21 mouse cellular contexts compared by ENCODE assay signal in the genomic region with DNA sequence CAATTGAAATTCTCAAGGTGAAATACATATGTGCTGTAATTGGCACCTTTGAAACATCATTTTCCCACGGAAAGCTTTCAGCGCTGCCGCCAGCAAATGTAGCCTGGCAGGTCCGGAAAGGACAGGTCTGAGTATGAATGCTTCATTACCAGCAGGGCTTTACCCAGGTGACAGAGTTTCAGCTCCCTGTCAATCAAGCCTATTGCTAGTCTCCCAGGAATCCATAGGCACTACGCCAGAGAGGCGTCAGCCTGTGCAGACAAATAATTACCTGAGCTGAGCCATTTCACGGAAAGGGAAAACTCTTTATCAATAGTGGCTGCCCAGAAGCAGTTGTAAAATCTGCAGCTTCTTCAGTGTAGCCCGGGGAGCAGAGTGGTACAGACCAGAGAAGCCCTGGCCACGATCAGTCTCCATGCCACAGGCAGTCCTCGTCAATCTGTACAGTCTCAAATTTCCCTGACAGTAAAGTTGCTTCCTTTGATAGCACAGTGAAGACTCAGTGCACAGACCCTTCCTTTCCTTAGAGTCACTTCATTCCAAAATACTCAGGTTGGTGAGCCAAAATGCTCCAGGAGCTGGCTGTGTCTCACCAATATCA.
DNase-seq lines count a peak whose midpoint lies in the region; ATAC-seq and TF ChIP-seq lines count a peak whose summit lies in the region.
"Had no signal": no experiment of that assay in that cellular context is flagged by ENCODE, and none has a peak within 500 bp of the region (broad histone marks: within the 10 kb centered on the region; RNA-seq: fewer than 3 reads in every experiment).

No protein-coding gene starts in this region.

- H3K9ac ChIP-seq in forebrain, embryonic 12.5 days, result no peak overlapping the region
- H3K9ac ChIP-seq in forebrain, embryonic 13.5 days, result no peak overlapping the region
- H3K9ac ChIP-seq in midbrain, embryonic 12.5 days (replicated peaks), result no peak overlapping the region
- H3K9ac ChIP-seq in midbrain, embryonic 11.5 days (ENCODE audit: low read length), result no peak overlapping the region
- H3K9ac ChIP-seq in hindbrain, embryonic 14.5 days, result no peak overlapping the region
- H3K9ac ChIP-seq in midbrain, postnatal 0 days (replicated peaks; ENCODE audit: low read length, poor library complexity, severe bottlenecking), result no peak overlapping the region
- H3K9ac ChIP-seq: embryonic facial prominence, embryonic 15.5 days; heart, embryonic 12.5 days; neural tube, embryonic 13.5 days had no signal

- peak overlapping the region; percentile 16; the same call in 1 of the 2 replicates for H3K27ac ChIP-seq in forebrain, embryonic 12.5 days
- no peak overlapping the region for H3K27ac ChIP-seq in forebrain, embryonic 13.5 days
- H3K27ac ChIP-seq in midbrain, embryonic 12.5 days (replicated peaks), result peak overlapping the region; percentile 49; the same call in 1 of the 2 replicates
- H3K27ac ChIP-seq in midbrain, embryonic 11.5 days (ENCODE audit: low read depth, low read length), result no peak overlapping the region
- peak overlapping the region; percentile 28; the same call in 1 of the 2 replicates for H3K27ac ChIP-seq in hindbrain, embryonic 14.5 days
- H3K27ac ChIP-seq in midbrain, postnatal 0 days (ENCODE audit: low read depth, low read length), result no peak overlapping the region
- H3K27ac ChIP-seq: embryonic facial prominence, embryonic 15.5 days; neural tube, embryonic 13.5 days; stomach, postnatal 0 days had no signal

- H3K9me3 ChIP-seq in forebrain, embryonic 12.5 days, result no peaks in the 10 kb centered on the region
- H3K9me3 ChIP-seq in forebrain, embryonic 13.5 days (replicated peaks), result no peaks in the 10 kb centered on the region
- no peaks in the 10 kb centered on the region for H3K9me3 ChIP-seq in midbrain, embryonic 12.5 days
- no peaks in the 10 kb centered on the region for H3K9me3 ChIP-seq in midbrain, embryonic 11.5 days (ENCODE audit: control insufficient read depth, low read length)
- no peaks in the 10 kb centered on the region for H3K9me3 ChIP-seq in hindbrain, embryonic 14.5 days (ENCODE audit: control insufficient read depth, low read length)
- H3K9me3 ChIP-seq in midbrain, postnatal 0 days (ENCODE audit: low read length), result no peaks in the 10 kb centered on the region
- H3K9me3 ChIP-seq: embryonic facial prominence, embryonic 15.5 days; heart, embryonic 12.5 days; neural tube, embryonic 13.5 days had no signal

- H3K4me1 ChIP-seq in forebrain, embryonic 12.5 days, result peaks cover 32% of the 10 kb centered on the region
- H3K4me1 ChIP-seq in forebrain, embryonic 13.5 days, result peaks cover 29% of the 10 kb centered on the region
- H3K4me1 ChIP-seq in midbrain, embryonic 12.5 days, result peaks cover 23% of the 10 kb centered on the region
- peaks cover 13% of the 10 kb centered on the region for H3K4me1 ChIP-seq in midbrain, embryonic 11.5 days (ENCODE audit: control insufficient read depth, insufficient read depth, low read length)
- peaks cover 16% of the 10 kb centered on the region for H3K4me1 ChIP-seq in hindbrain, embryonic 14.5 days (replicated peaks; ENCODE audit: control insufficient read depth, insufficient read depth, low read length)
- H3K4me1 ChIP-seq in midbrain, postnatal 0 days (ENCODE audit: insufficient read depth, low read length), result no peaks in the 10 kb centered on the region
- H3K4me1 ChIP-seq: embryonic facial prominence, embryonic 15.5 days; heart, embryonic 12.5 days had no signal

- ATAC-seq in forebrain, embryonic 12.5 days (ENCODE audit: low FRiP score), result peak; percentile 59
- ATAC-seq in forebrain, embryonic 13.5 days, result no peak; the same call in 1 of the 2 replicates
- peak; percentile 32; the same call in 1 of the 2 replicates for ATAC-seq in midbrain, embryonic 12.5 days (ENCODE audit: low FRiP score, low read depth)
- ATAC-seq in midbrain, embryonic 11.5 days (ENCODE audit: low FRiP score), result no peak
- peak; percentile 58; the same call in 1 of the 2 replicates for ATAC-seq in hindbrain, embryonic 14.5 days (ENCODE audit: low FRiP score)
- peak; percentile 49; the same call in 1 of the 2 replicates for ATAC-seq in midbrain, postnatal 0 days (ENCODE audit: low FRiP score)
- ATAC-seq: inflammation-experienced regulatory T-cells, adult 6 months had no signal

- no peak for TF ChIP-seq CTCF in midbrain, postnatal 0 days (IDR thresholded peaks at IDR 0.05)

- H3K4me3 ChIP-seq in forebrain, embryonic 12.5 days (replicated peaks), result no peak overlapping the region
- H3K4me3 ChIP-seq in forebrain, embryonic 13.5 days, result no peak overlapping the region
- H3K4me3 ChIP-seq in midbrain, embryonic 12.5 days, result no peak overlapping the region
- no peak overlapping the region for H3K4me3 ChIP-seq in midbrain, embryonic 11.5 days (ENCODE audit: low read depth, low read length)
- no peak overlapping the region for H3K4me3 ChIP-seq in hindbrain, embryonic 14.5 days (replicated peaks; ENCODE audit: low read length)
- no peak overlapping the region for H3K4me3 ChIP-seq in midbrain, postnatal 0 days (ENCODE audit: low read depth, low read length)
- H3K4me3 ChIP-seq: embryonic facial prominence, embryonic 15.5 days; heart, embryonic 12.5 days; neural tube, embryonic 13.5 days had no signal

- no peak for DNase-seq in midbrain, embryonic 11.5 days (ENCODE audit: low spot score, missing footprints)
- DNase-seq in hindbrain, embryonic 14.5 days (ENCODE audit: low spot score), result no peak
- peak; percentile 37 for DNase-seq in midbrain, postnatal 0 days (ENCODE audit: low spot score)
- no peak for DNase-seq in adrenal gland, postnatal 14 days
- DNase-seq in embryo, embryonic 10.5 days (ENCODE audit: low spot score), result no peak
- DNase-seq: heart, postnatal 14 days; kidney, adult 2 months; kidney, postnatal 10 days; lung, adult 18-20 months; lung, postnatal 14 days; right cerebral cortex, adult 18-20 months had no signal

- H3K27me3 ChIP-seq in forebrain, embryonic 12.5 days, result peaks cover 4% of the 10 kb centered on the region; the same call in 1 of the 2 replicates
- no peaks in the 10 kb centered on the region for H3K27me3 ChIP-seq in forebrain, embryonic 13.5 days
- peaks cover 6% of the 10 kb centered on the region for H3K27me3 ChIP-seq in midbrain, embryonic 12.5 days
- no peaks in the 10 kb centered on the region for H3K27me3 ChIP-seq in midbrain, embryonic 11.5 days (ENCODE audit: control insufficient read depth, insufficient read depth, low read length)
- no peaks in the 10 kb centered on the region for H3K27me3 ChIP-seq in hindbrain, embryonic 14.5 days (ENCODE audit: control insufficient read depth, insufficient read depth, low read length)
- H3K27me3 ChIP-seq in midbrain, postnatal 0 days (ENCODE audit: insufficient read depth, low read length), result no peaks in the 10 kb centered on the region
- H3K27me3 ChIP-seq: CH12.LX; embryonic facial prominence, embryonic 15.5 days; heart, embryonic 12.5 days; neural tube, embryonic 13.5 days had no signal

- 70% methylated on average over 10 of the region's 10 CpGs for WGBS in forebrain, embryonic 12.5 days
- 53% methylated on average over 10 of the region's 10 CpGs for WGBS in forebrain, embryonic 13.5 days
- WGBS in midbrain, embryonic 12.5 days, result 70% methylated on average over 10 of the region's 10 CpGs
- 78% methylated on average over 10 of the region's 10 CpGs for WGBS in midbrain, embryonic 11.5 days
- 40% methylated on average over 10 of the region's 10 CpGs for WGBS in hindbrain, embryonic 14.5 days
- 37% methylated on average over 10 of the region's 10 CpGs for WGBS in midbrain, postnatal 0 days

- H3K36me3 ChIP-seq in forebrain, embryonic 12.5 days (replicated peaks), result no peaks in the 10 kb centered on the region
- H3K36me3 ChIP-seq in forebrain, embryonic 13.5 days (ENCODE audit: poor library complexity, severe bottlenecking), result no peaks in the 10 kb centered on the region
- no peaks in the 10 kb centered on the region for H3K36me3 ChIP-seq in midbrain, embryonic 12.5 days
- H3K36me3 ChIP-seq in midbrain, embryonic 11.5 days (ENCODE audit: control insufficient read depth, insufficient read depth, low read length), result no peaks in the 10 kb centered on the region
- no peaks in the 10 kb centered on the region for H3K36me3 ChIP-seq in hindbrain, embryonic 14.5 days (replicated peaks; ENCODE audit: control insufficient read depth, insufficient read depth)
- H3K36me3 ChIP-seq in midbrain, postnatal 0 days (ENCODE audit: insufficient read depth, low read length), result no peaks in the 10 kb centered on the region
- H3K36me3 ChIP-seq: embryonic facial prominence, embryonic 15.5 days; heart, embryonic 12.5 days; neural tube, embryonic 13.5 days had no signal

- H3K4me2 ChIP-seq in forebrain, embryonic 12.5 days, result no peak overlapping the region
- no peak overlapping the region; the same call in 1 of the 2 replicates for H3K4me2 ChIP-seq in forebrain, embryonic 13.5 days
- H3K4me2 ChIP-seq in midbrain, embryonic 12.5 days (replicated peaks), result no peak overlapping the region
- H3K4me2 ChIP-seq in midbrain, embryonic 11.5 days, result no peak overlapping the region
- H3K4me2 ChIP-seq in hindbrain, embryonic 14.5 days (replicated peaks), result no peak overlapping the region
- H3K4me2 ChIP-seq in midbrain, postnatal 0 days (ENCODE audit: low read depth, low read length, poor library complexity, severe bottlenecking), result peak overlapping the region; percentile 29
- H3K4me2 ChIP-seq: embryonic facial prominence, embryonic 15.5 days; heart, embryonic 12.5 days; liver, embryonic 11.5 days; neural tube, embryonic 13.5 days had no signal

Comparison
In these comparisons a context has a peak if more than half of its experiments do, and no peak if none do; other contexts are left out.
1. ATAC-seq: peak in forebrain, embryonic 12.5 days (single experiment), midbrain, embryonic 12.5 days (single experiment), hindbrain, embryonic 14.5 days (single experiment) and midbrain, postnatal 0 days (single experiment); none in forebrain, embryonic 13.5 days (single experiment) and midbrain, embryonic 11.5 days (single experiment).
2. H3K27ac ChIP-seq: peak in forebrain, embryonic 12.5 days (single experiment), midbrain, embryonic 12.5 days (single experiment) and hindbrain, embryonic 14.5 days (single experiment); none in forebrain, embryonic 13.5 days (single experiment), midbrain, embryonic 11.5 days (single experiment) and midbrain, postnatal 0 days (single experiment).